8 mouse cellular contexts compared by ENCODE assay signal in the genomic region with DNA sequence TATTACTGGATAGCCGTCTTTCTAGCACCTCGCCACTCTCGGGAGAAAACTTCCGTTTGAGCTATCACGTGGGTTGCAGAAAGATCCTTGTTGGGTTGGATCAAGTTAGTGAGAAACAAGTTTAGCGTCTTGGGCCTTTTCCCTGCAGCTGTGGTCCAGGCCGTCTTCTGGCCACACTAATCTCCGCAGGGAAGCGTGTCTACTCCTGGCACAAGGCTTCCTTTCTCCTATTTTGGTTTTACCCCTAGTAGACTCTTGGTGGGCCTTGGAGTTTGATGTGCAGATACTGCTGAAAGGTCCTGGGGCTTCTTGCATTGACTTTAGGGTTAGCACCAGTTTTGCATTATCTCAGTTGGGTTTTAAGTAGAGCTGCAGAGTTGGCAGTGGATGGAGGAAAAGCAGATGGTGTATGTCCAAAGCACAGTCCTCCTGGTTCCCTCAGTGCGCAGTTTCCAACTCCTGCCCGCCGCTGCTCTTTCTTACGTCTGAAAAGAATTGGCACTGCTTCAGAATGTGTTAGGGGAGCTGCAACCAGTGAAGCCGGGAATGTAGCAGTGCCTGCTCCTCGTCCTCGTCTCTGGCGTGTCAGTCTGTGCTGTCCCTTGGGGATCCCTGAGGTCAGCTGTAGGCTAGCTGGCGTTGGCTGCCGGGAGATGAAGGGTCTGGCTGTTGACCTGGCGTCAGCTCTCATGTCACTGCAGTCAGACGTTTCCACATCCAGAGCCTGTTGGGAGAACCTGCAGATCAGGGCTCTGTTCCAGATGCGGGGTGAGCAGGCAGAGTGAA.
A peak's percentile ranks its signal among the peaks of the same experiment; 100 is the strongest.
DNase-seq lines count a peak whose midpoint lies in the region; ATAC-seq and TF ChIP-seq lines count a peak whose summit lies in the region.

No protein-coding gene starts in this region.

- H3K9me3 ChIP-seq in forebrain, postnatal 0 days (ENCODE audit: low read length), result no peaks in the 10 kb centered on the region
- no peaks in the 10 kb centered on the region for H3K9me3 ChIP-seq in forebrain, embryonic 12.5 days
- no peaks in the 10 kb centered on the region for H3K9me3 ChIP-seq in hindbrain, embryonic 15.5 days

- H3K9ac ChIP-seq in forebrain, postnatal 0 days, result no peak overlapping the region
- no peak overlapping the region for H3K9ac ChIP-seq in forebrain, embryonic 12.5 days
- no peak overlapping the region for H3K9ac ChIP-seq in hindbrain, embryonic 15.5 days

- peaks cover 18% of the 10 kb centered on the region for H3K4me1 ChIP-seq in forebrain, postnatal 0 days (ENCODE audit: insufficient read depth)
- H3K4me1 ChIP-seq in forebrain, embryonic 12.5 days, result peaks cover 3% of the 10 kb centered on the region; the same call in 1 of the 2 replicates
- peaks cover 16% of the 10 kb centered on the region for H3K4me1 ChIP-seq in hindbrain, embryonic 15.5 days (replicated peaks)

- WGBS in forebrain, postnatal 0 days, result 62% methylated on average over 22 of the region's 22 CpGs
- WGBS in forebrain, embryonic 12.5 days, result 91% methylated on average over 22 of the region's 22 CpGs
- 66% methylated on average over 22 of the region's 22 CpGs for WGBS in hindbrain, embryonic 15.5 days

- no peak overlapping the region for H3K4me2 ChIP-seq in forebrain, postnatal 0 days (ENCODE audit: low read depth)
- H3K4me2 ChIP-seq in forebrain, embryonic 12.5 days, result no peak overlapping the region
- no peak overlapping the region for H3K4me2 ChIP-seq in hindbrain, embryonic 15.5 days

- H3K27ac ChIP-seq in forebrain, postnatal 0 days (ENCODE audit: low read depth, low read length), result peak overlapping the region; percentile 35; the same call in 1 of the 2 replicates
- H3K27ac ChIP-seq in forebrain, embryonic 12.5 days, result no peak overlapping the region
- H3K27ac ChIP-seq in hindbrain, embryonic 15.5 days (replicated peaks), result peak overlapping the region; percentile 1; the same call in 1 of the 2 replicates

- H3K27me3 ChIP-seq in forebrain, postnatal 0 days (ENCODE audit: insufficient read depth, low read length), result no peaks in the 10 kb centered on the region
- no peaks in the 10 kb centered on the region for H3K27me3 ChIP-seq in forebrain, embryonic 12.5 days
- no peaks in the 10 kb centered on the region for H3K27me3 ChIP-seq in hindbrain, embryonic 15.5 days

- peak; percentile 52 for DNase-seq in forebrain, postnatal 0 days
- peak; percentile 69 for DNase-seq in right cerebral cortex, adult 18-20 months
- DNase-seq in right cerebral cortex, postnatal 4 days, result no peak
- DNase-seq in thymus, adult 18-20 months, result no peak
- DNase-seq in yolk sac, embryonic 10.5 days (ENCODE audit: low spot score), result no peak
- no peak for DNase-seq in T-cell, adult 2 months (ENCODE audit: low spot score)

- no peak for TF ChIP-seq CTCF in forebrain, postnatal 0 days (IDR thresholded peaks at IDR 0.05; ENCODE audit: low read depth)

- H3K36me3 ChIP-seq in forebrain, postnatal 0 days (ENCODE audit: insufficient read depth), result peaks cover 10% of the 10 kb centered on the region
- peaks cover 49% of the 10 kb centered on the region; the same call in 1 of the 2 replicates for H3K36me3 ChIP-seq in forebrain, embryonic 12.5 days (replicated peaks)
- H3K36me3 ChIP-seq in hindbrain, embryonic 15.5 days, result peaks cover 4% of the 10 kb centered on the region; the same call in 1 of the 2 replicates

- no peak for ATAC-seq in forebrain, postnatal 0 days
- ATAC-seq in forebrain, embryonic 12.5 days (ENCODE audit: low FRiP score), result no peak
- ATAC-seq in hindbrain, embryonic 15.5 days (ENCODE audit: low FRiP score, low read depth), result no peak

- no peak overlapping the region for H3K4me3 ChIP-seq in forebrain, postnatal 0 days (ENCODE audit: low read depth, low read length)
- H3K4me3 ChIP-seq in forebrain, embryonic 12.5 days (replicated peaks), result no peak overlapping the region
- no peak overlapping the region for H3K4me3 ChIP-seq in hindbrain, embryonic 15.5 days

Comparison
In these comparisons a context has a peak if more than half of its experiments do, and no peak if none do; other contexts are left out.
1. DNase-seq: peak in forebrain, postnatal 0 days (single experiment) and right cerebral cortex, adult 18-20 months (single experiment); none in right cerebral cortex, postnatal 4 days (single experiment), thymus, adult 18-20 months (0 of 2), yolk sac, embryonic 10.5 days (single experiment) and T-cell, adult 2 months (single experiment).